Mouse (Mus musculus): ENCODE measurements at regions not wholly inside any gene's neighbourhood (a gene's known extent, or its start where the extent isn't known, plus 50 kb on each side); places are given as distances from the start of the nearest gene placed in this dataset.

DNA sequence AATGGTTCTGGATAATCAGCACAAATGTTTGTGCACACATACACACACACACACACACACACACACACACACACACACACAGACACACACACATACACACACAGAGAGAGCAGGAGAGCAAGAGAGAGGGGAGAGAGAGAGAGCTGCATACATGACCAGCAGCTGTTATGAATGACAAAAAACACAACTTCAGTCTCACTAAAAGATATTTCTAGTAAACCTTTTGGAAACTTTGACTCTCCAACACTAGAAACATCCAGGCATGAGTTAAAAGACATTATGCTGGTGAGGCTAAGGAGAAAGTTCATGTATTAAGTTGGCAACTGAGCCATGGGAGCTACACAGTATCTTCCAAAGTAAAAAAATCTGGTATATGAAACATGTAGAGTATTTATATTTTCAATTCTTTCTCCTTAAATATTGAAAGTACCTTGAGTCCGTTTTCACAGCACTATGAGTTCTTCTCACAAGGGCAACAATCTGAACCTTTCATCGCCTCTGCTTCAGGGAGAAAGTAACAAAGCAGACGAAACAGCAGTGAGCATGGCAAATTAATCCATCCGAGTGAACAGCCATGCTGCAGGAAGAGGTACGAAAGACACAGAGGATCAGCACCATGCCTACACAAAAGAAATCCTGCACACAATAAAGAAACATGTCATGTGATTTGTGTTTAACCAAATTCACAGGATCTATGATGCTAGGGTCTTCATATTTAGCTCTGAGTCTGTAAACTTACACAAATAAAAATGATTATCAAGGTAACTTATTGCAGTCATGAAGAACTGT lies 309.0 kb upstream of the N6amt1 start:
- no peak overlapping the region for H3K4me3 ChIP-seq
- no peaks in the 10 kb centered on the region for H3K9me3 ChIP-seq (replicated peaks)
- H3K4me2 ChIP-seq: no peak overlapping the region
- H3K4me1 ChIP-seq: no peaks in the 10 kb centered on the region
- ATAC-seq: no peak
- H3K27ac ChIP-seq: no peak overlapping the region
- WGBS: 23% methylated on average over 5 of the region's 5 CpGs
- no peak overlapping the region for H3K9ac ChIP-seq
- H3K27me3 ChIP-seq: no peaks in the 10 kb centered on the region
- no peaks in the 10 kb centered on the region for H3K36me3 ChIP-seq (ENCODE audit: poor library complexity, severe bottlenecking)

DNA sequence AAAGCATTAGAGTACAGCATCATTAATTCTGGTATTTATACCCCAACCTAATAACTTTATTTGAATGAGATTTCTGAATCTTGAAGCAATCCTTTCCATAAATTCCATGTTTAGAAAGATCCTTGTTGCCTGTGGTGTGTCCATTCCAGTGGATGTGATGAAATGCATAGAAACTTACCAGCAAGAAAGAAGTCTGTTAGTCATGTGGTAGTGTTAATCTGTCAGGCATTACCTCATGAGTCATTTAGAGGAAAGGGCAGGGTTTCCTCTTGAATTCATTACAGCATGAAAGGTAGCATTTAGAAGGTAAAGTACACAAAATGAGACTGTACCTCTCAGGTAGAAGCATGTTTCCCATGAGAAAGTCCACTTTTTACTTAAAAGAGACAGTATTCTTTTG lies 310.3 kb upstream of the N6amt1 start:
- Histone ChIP-seq H3K4me1 (no peaks in the 10 kb centered on the region), H3K36me3 (ENCODE audit: poor library complexity, severe bottlenecking) (no peaks in the 10 kb centered on the region), H3K27ac (no peak overlapping the region), H3K9ac (no peak overlapping the region), H3K4me3 (no peak overlapping the region), H3K9me3 (replicated peaks) (no peaks in the 10 kb centered on the region), H3K4me2 (no peak overlapping the region), H3K27me3 (no peaks in the 10 kb centered on the region)
- no peak for ATAC-seq

DNA sequence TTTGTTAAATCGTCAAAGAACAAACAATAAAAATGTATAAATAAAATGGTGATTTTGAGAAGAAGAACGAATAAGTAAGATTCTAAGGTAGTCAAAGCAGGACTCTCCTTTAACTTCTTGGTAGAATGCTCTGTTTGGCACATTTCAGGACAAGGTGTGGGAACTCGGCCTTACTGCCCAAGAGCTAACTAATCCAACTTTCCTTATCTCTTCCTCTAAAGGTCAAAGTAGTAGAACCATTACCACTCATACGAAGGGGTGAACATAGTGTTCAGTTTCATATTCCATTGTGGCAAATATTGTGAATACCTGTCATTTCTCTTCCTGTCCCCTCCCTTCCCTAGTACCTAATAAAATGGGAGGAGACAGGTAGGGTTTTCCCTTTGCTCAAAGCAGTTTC lies 313.6 kb upstream of the N6amt1 start:
- ATAC-seq: no peak
- Histone ChIP-seq H3K27me3 (no peaks in the 10 kb centered on the region), H3K4me3 (no peak overlapping the region), H3K36me3 (ENCODE audit: poor library complexity, severe bottlenecking) (no peaks in the 10 kb centered on the region), H3K4me2 (no peak overlapping the region), H3K4me1 (no peaks in the 10 kb centered on the region), H3K9me3 (replicated peaks) (no peaks in the 10 kb centered on the region), H3K9ac (no peak overlapping the region), H3K27ac (no peak overlapping the region)
- WGBS: 88% methylated on average over 4 of the region's 4 CpGs

DNA sequence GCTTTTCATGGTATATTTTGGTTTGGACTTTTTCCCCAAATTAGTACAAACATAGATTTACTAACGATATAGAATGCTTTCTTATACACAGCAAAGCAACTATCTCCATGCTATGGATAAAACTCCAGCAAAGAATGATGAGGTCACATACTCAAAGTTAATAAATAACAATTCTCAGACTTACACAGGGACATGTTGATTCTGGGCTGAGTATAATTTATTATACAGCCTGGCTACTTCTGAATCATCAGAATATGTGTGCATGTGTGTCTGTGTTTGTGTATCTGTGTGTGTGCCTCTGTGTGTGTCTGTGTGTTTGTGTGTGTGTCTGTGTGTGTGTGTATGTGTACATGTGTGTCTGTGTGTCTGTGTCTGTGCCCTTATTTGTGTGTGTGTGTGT lies 314.1 kb upstream of the N6amt1 start:
- Histone ChIP-seq H3K4me3 (no peak overlapping the region), H3K36me3 (ENCODE audit: poor library complexity, severe bottlenecking) (no peaks in the 10 kb centered on the region), H3K9ac (no peak overlapping the region), H3K4me2 (no peak overlapping the region), H3K27me3 (no peaks in the 10 kb centered on the region), H3K9me3 (replicated peaks) (no peaks in the 10 kb centered on the region), H3K4me1 (no peaks in the 10 kb centered on the region), H3K27ac (no peak overlapping the region)
- ATAC-seq: no peak
- 76% methylated on average over 1 of the region's 1 CpGs for WGBS

DNA sequence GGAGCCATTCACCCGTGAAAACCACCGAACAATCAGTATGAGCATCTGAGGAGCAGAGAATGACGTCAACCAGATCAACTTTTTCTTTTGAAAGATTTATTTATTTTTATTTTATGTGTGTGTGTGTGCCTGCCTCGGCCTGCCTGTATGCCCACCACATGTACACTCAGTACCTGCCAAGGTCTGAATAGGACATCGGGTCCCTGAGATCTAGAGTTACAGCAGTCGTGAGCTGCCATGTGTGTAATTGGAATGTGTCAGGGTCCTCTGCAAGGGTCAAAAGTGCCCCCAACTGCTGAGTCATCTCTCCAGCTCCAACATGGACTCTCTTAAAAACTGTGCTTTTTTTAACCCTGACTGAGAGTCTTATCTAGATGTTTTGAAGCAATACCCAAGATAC lies 316.9 kb upstream of the N6amt1 start:
- Histone ChIP-seq H3K9me3 (replicated peaks) (no peaks in the 10 kb centered on the region), H3K27ac (no peak overlapping the region), H3K4me2 (no peak overlapping the region), H3K9ac (no peak overlapping the region), H3K4me3 (no peak overlapping the region), H3K4me1 (no peaks in the 10 kb centered on the region), H3K36me3 (ENCODE audit: poor library complexity, severe bottlenecking) (no peaks in the 10 kb centered on the region), H3K27me3 (no peaks in the 10 kb centered on the region)
- 88% methylated on average over 6 of the region's 6 CpGs for WGBS
- no peak for ATAC-seq

DNA sequence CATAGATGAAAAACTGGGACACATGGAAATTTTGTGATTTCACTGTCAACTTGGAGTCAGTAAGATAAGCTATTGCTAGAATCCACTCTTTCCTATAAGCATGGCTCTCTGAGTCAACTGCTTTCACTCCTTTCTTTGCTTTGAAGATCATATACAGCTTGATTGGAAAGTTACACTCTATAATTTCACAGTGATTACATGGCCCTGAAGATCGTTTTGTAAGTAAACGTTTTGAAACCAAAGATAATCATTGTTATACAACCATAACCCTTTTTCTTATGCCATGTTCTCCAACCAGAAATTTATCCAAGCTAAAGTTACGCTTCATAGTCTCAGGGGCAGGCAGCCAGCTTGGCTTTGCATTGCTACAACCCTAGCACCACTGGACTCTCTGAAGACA lies 322.1 kb upstream of the N6amt1 start:
- no peak overlapping the region for H3K4me3 ChIP-seq
- H3K9ac ChIP-seq: no peak overlapping the region
- H3K27ac ChIP-seq: no peak overlapping the region
- no peaks in the 10 kb centered on the region for H3K27me3 ChIP-seq
- H3K36me3 ChIP-seq (ENCODE audit: poor library complexity, severe bottlenecking): no peaks in the 10 kb centered on the region
- no peak overlapping the region for H3K4me2 ChIP-seq
- no peaks in the 10 kb centered on the region for H3K4me1 ChIP-seq
- H3K9me3 ChIP-seq (replicated peaks): no peaks in the 10 kb centered on the region
- no peak for ATAC-seq
- 88% methylated on average over 3 of the region's 3 CpGs for WGBS

DNA sequence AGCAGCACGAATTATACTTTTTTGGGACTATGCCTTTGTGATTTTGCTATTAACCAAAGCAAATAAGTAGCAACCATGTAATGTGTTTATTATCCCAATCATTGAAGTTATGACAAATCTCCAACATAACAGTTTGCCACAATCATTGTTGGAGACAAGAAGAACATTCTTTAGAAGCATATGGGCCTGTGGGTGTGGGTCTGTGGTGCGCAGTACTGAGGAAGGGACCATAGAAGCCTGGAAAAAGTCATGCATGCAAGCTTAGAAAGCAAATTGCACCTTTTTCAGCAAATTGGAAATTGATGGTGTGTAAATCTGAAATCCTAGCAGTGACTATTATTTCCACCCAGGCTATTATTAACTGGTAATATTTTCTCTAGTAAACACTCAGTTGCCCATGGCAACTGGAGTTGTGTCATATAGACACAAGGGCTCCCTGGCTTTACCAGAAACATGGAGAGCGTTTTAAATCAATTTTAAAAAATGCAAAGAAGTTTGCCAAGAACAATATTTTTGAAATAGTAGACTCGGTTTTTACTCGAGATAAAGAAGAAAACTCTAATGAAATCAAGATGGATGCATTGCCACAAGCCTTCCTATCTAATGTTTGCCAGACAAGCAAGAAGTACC lies 325.4 kb upstream of the N6amt1 start:
- no peaks in the 10 kb centered on the region for H3K4me1 ChIP-seq
- 86% methylated on average over 5 of the region's 5 CpGs for WGBS
- no peaks in the 10 kb centered on the region for H3K36me3 ChIP-seq (ENCODE audit: poor library complexity, severe bottlenecking)
- H3K9ac ChIP-seq: no peak overlapping the region
- H3K4me3 ChIP-seq: no peak overlapping the region
- ATAC-seq: no peak
- H3K27ac ChIP-seq: no peak overlapping the region
- H3K4me2 ChIP-seq: no peak overlapping the region
- no peaks in the 10 kb centered on the region for H3K27me3 ChIP-seq
- no peaks in the 10 kb centered on the region for H3K9me3 ChIP-seq (replicated peaks)

DNA sequence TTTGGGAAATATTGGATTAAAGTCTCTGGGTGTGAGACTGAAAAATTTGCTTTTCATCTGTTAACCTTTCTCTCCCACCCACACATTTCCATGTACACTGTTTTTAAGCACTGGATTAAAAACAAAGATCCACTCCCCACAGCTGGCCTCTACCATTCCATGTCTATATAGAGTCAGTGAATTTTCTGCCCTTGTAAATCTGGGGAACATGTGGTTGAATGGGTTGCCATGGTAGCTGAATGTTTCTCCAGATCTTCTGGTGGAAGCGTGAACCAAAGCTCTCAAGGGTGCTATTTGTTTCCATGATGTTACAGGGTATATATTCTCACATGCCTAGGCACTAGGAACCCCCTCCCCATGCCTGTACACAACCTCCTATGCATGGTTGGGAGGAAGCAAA lies 326.4 kb upstream of the N6amt1 start:
- Histone ChIP-seq H3K36me3 (ENCODE audit: poor library complexity, severe bottlenecking) (no peaks in the 10 kb centered on the region), H3K4me1 (no peaks in the 10 kb centered on the region), H3K9me3 (replicated peaks) (no peaks in the 10 kb centered on the region), H3K4me3 (no peak overlapping the region), H3K27ac (no peak overlapping the region), H3K9ac (no peak overlapping the region), H3K4me2 (no peak overlapping the region), H3K27me3 (no peaks in the 10 kb centered on the region)
- no peak for ATAC-seq
- WGBS: 87% methylated on average over 1 of the region's 1 CpGs

DNA sequence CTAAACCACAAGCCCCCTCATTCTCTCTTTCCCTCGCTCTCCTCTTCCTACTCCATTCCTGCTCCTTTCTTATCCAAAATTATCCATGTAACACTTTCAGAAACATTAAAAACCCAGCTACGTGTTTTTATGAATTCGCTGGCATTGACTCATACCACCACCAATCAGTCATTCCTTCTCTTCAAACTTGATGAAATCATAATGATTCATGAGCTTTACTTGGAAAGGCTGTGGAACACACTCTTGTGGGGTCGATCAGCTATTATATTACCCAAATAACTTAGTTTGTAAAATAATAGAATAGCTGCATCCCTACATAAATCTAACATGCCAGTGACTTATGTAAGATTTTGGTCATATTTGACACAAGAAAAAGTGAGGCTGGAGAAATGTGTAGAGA lies 331.9 kb upstream of the N6amt1 start:
- Histone ChIP-seq H3K4me3 (no peak overlapping the region), H3K4me2 (no peak overlapping the region), H3K36me3 (ENCODE audit: poor library complexity, severe bottlenecking) (no peaks in the 10 kb centered on the region), H3K9ac (no peak overlapping the region), H3K9me3 (replicated peaks) (no peaks in the 10 kb centered on the region), H3K27me3 (no peaks in the 10 kb centered on the region), H3K27ac (no peak overlapping the region), H3K4me1 (no peaks in the 10 kb centered on the region)
- WGBS: 92% methylated on average over 4 of the region's 4 CpGs
- ATAC-seq: no peak

DNA sequence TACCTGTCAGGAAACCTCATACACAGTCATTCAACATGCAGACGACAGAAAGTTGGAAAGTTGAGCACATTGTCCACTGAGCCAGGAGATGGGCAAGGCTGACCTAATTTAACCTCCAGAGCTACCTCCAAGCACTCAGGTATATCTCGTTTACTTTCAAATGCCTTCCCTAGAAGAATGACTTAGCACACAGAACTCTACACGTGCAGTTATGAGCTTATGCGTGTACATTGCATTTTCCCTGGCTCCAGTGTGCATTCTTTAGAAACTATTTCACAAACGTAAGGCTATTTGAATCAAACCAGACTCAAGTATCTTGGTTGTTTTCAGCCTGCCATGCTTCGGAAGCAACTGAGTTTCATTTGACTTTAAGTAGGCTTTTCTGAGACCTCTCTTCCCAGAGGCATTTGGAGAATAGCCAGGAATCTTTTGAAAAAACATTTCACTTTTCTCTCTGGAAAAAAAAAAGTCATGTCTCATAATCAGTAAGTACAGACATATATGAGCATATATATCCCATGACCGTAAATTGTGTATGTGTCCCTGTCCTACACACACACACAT lies 336.8 kb upstream of the N6amt1 start:
- H3K27ac ChIP-seq: no peak overlapping the region
- H3K27me3 ChIP-seq: no peaks in the 10 kb centered on the region
- no peak overlapping the region for H3K4me2 ChIP-seq
- WGBS: 87% methylated on average over 7 of the region's 7 CpGs
- H3K4me3 ChIP-seq: no peak overlapping the region
- ATAC-seq: no peak
- H3K9me3 ChIP-seq (replicated peaks): no peaks in the 10 kb centered on the region
- H3K36me3 ChIP-seq (ENCODE audit: poor library complexity, severe bottlenecking): no peaks in the 10 kb centered on the region
- no peaks in the 10 kb centered on the region for H3K4me1 ChIP-seq
- no peak overlapping the region for H3K9ac ChIP-seq

DNA sequence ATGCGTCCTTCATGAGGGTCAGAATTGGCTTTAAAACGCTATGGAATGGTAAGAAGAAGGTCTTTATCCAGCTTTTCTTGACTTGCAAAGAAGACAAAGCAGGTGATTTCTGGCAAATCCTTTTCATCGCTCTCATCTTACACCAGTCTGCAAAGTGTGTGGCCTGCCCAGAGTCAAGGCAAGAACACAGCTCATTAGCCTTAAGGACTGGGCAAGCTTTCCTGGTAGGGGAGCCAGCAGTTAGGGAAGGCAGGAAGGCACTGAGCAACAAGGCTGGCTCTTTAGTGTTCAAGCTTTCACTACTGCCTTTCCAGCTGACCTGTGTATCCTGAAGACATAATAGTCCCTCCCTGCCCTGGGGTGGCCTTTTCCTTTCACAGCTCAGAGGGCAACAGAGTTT lies 352.4 kb upstream of the N6amt1 start:
- Histone ChIP-seq H3K4me2 (no peak overlapping the region), H3K4me3 (no peak overlapping the region), H3K36me3 (ENCODE audit: poor library complexity, severe bottlenecking) (no peaks in the 10 kb centered on the region), H3K9me3 (replicated peaks) (no peaks in the 10 kb centered on the region), H3K27ac (peak overlapping the region; percentile 73), H3K27me3 (no peaks in the 10 kb centered on the region), H3K4me1 (peaks cover 5% of the 10 kb centered on the region), H3K9ac (no peak overlapping the region)
- peak; percentile 69 for ATAC-seq
- 46% methylated on average over 3 of the region's 3 CpGs for WGBS

DNA sequence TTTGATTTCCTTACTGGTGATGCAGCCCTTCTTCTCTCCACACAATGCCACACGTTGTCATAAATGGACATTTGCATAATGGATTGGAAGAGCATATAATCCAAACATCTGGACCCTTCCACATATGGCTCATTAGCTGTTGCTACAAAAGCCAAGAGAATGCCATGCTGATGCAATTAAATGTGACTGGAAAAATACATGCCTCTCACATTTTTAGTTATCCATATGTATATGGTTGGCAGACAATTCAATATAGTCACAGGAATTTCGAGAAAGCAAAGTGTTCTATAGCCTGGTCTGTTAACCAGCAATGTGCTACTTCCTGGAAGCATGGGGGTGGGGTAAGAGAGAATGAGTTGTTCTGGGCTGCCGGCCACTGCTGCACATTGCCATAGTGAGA lies 352.9 kb upstream of the N6amt1 start:
- no peak overlapping the region for H3K9ac ChIP-seq
- no peaks in the 10 kb centered on the region for H3K27me3 ChIP-seq
- 27% methylated on average over 3 of the region's 3 CpGs for WGBS
- ATAC-seq: peak; percentile 94
- peak overlapping the region; percentile 73 for H3K27ac ChIP-seq
- H3K4me3 ChIP-seq: no peak overlapping the region
- H3K4me2 ChIP-seq: no peak overlapping the region
- no peaks in the 10 kb centered on the region for H3K9me3 ChIP-seq (replicated peaks)
- peaks cover 5% of the 10 kb centered on the region for H3K4me1 ChIP-seq
- no peaks in the 10 kb centered on the region for H3K36me3 ChIP-seq (ENCODE audit: poor library complexity, severe bottlenecking)

DNA sequence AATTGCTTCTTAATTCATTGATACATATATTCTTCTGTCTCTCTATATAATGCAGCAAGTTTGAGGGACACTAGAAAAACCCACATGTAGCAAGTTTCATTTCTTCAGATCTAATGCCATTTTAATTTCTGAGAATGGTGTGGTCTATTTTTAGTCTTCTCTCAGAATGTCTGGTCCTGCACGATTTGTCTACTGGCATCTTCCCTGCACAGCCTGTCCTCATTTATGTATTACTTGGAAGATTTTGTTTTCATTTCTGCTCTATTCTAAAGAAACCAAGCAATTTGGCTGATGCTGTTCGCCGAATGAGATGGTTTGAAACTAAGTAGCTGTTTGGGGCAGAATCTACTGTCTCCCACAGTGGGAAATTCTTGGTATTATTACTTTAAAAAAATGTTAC lies 382.3 kb upstream of the N6amt1 start:
- no peak for ATAC-seq
- H3K27ac ChIP-seq: no peak overlapping the region
- H3K9me3 ChIP-seq (replicated peaks): no peaks in the 10 kb centered on the region
- no peaks in the 10 kb centered on the region for H3K27me3 ChIP-seq
- H3K4me2 ChIP-seq: no peak overlapping the region
- no peaks in the 10 kb centered on the region for H3K4me1 ChIP-seq
- H3K9ac ChIP-seq: no peak overlapping the region
- H3K36me3 ChIP-seq (ENCODE audit: poor library complexity, severe bottlenecking): no peaks in the 10 kb centered on the region
- 88% methylated on average over 3 of the region's 3 CpGs for WGBS
- no peak overlapping the region for H3K4me3 ChIP-seq
